ENCODE assay signal across 21 mouse cellular contexts in the genomic region with DNA sequence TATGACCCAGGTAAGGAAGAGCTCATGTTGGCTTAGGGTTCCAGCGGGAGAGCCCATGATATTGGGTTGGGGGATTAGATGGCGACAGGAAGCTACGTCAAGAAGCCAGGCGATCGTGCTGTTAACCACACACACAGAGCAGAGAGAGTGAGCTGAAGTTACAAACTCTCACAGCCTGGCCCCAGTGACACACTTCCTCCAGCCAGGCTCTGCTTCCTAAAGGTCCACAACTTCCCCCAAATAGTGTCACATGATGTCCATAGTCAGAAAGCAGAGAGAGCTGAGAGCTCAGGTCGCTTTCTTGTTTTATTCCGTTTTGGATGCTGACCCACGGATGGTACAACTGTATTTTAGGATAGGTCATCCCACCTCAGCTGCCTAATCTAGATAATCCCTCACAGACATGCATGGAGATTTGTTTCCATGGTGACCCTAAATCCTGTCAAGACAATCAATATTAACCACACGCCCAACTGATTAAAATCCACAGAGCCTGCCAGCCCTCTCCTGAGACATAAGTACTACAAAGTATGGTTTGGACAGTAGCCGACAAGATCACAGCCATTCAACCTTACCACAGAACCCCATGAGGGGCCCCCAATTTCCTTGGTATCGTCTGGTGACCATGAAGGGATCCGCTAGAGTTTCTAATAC. TPM values are rescaled to one million over a fixed set of nuclear protein-coding genes. Genes with fewer than 3 reads are reported as not detected.
A peak's percentile ranks its signal among the peaks of the same experiment; 100 is the strongest.
DNase-seq lines count a peak whose midpoint lies in the region; ATAC-seq and TF ChIP-seq lines count a peak whose summit lies in the region.
"Had no signal": no experiment of that assay in that cellular context is flagged by ENCODE, and none has a peak within 500 bp of the region (broad histone marks: within the 10 kb centered on the region; RNA-seq: fewer than 3 reads in every experiment).

No protein-coding gene starts in this region.

- intact Hi-C loops in left cerebral cortex, adult 2 months (cut with DNase I), result no loop called here

- no peaks in the 10 kb centered on the region for H3K36me3 ChIP-seq in heart, embryonic 12.5 days
- H3K36me3 ChIP-seq: embryonic facial prominence, embryonic 12.5 days; midbrain, embryonic 13.5 days had no signal

- ATAC-seq in common myeloid progenitor, adult 5-6 weeks (replicated peaks; ENCODE audit: low read depth, poor library complexity, severe bottlenecking), result peak; percentile 80
- peak; percentile 87 for ATAC-seq in megakaryocyte, adult 5-6 weeks (ENCODE audit: poor library complexity, severe bottlenecking)
- no peak for ATAC-seq in activated CD4-positive, CD25-positive, alpha-beta regulatory T cell, adult 4 months
- no peak for ATAC-seq in heart, embryonic 12.5 days (ENCODE audit: insufficient number of reproducible peaks, low FRiP score)
- ATAC-seq: forebrain, embryonic 13.5 days; midbrain, embryonic 13.5 days had no signal

- no peak for TF ChIP-seq CTCF in left cerebral cortex, adult 2 months (IDR thresholded peaks at IDR 0.05)

- peaks cover 22% of the 10 kb centered on the region for H3K4me1 ChIP-seq in heart, embryonic 12.5 days (replicated peaks)

- DNase-seq in left cerebral cortex, adult 2 months (ENCODE audit: extremely low spot score in 1 of 2, low spot score in 2 of 2), result no peak
- DNase-seq in left cerebral cortex, adult 8-10 months (ENCODE audit: low spot score in 2 of 2), result no peak
- peak; percentile 59 for DNase-seq in retina, postnatal 7 days (ENCODE audit: low read depth, low spot score)
- DNase-seq: adrenal gland, adult 2 months; cerebellum, postnatal 36 days; gastrocnemius, postnatal 10 days; kidney, adult 9 months; kidney, postnatal 36 days; lung, adult 18-20 months; lung, postnatal 14 days; right cerebral cortex, postnatal 4 days had no signal

- H3K27ac ChIP-seq in left cerebral cortex, adult 2 months, result peak overlapping the region; percentile 32; the same call in 1 of the 2 replicates
- H3K27ac ChIP-seq in heart, embryonic 12.5 days (ENCODE audit: poor library complexity, severe bottlenecking), result no peak overlapping the region
- H3K27ac ChIP-seq: embryonic facial prominence, embryonic 12.5 days; forebrain, embryonic 13.5 days; hindbrain, embryonic 14.5 days; midbrain, embryonic 13.5 days had no signal

- H3K9me3 ChIP-seq in heart, embryonic 12.5 days (replicated peaks), result no peaks in the 10 kb centered on the region
- H3K9me3 ChIP-seq: embryonic facial prominence, embryonic 12.5 days; forebrain, embryonic 13.5 days; midbrain, embryonic 13.5 days had no signal

- no peak overlapping the region for H3K4me2 ChIP-seq in heart, embryonic 12.5 days
- H3K4me2 ChIP-seq: embryonic facial prominence, embryonic 12.5 days; forebrain, embryonic 13.5 days; hindbrain, embryonic 14.5 days; midbrain, embryonic 13.5 days had no signal

- 77% methylated on average over 12 of the region's 12 CpGs for WGBS in heart, embryonic 12.5 days

- no peak overlapping the region for H3K4me3 ChIP-seq in left cerebral cortex, adult 2 months
- H3K4me3 ChIP-seq in heart, embryonic 12.5 days, result no peak overlapping the region
- H3K4me3 ChIP-seq: embryonic facial prominence, embryonic 12.5 days; erythroblast, embryonic 14.5 days; forebrain, embryonic 13.5 days; midbrain, embryonic 13.5 days; myocyte had no signal

- no peaks in the 10 kb centered on the region for H3K27me3 ChIP-seq in heart, embryonic 12.5 days (replicated peaks)
- H3K27me3 ChIP-seq: embryonic facial prominence, embryonic 12.5 days; forebrain, embryonic 13.5 days; midbrain, embryonic 13.5 days had no signal

- no peak overlapping the region for H3K9ac ChIP-seq in heart, embryonic 12.5 days
- H3K9ac ChIP-seq: embryonic facial prominence, embryonic 12.5 days; forebrain, embryonic 13.5 days; hindbrain, embryonic 14.5 days; midbrain, embryonic 13.5 days had no signal

RNA-seq across cellular contexts. Expression of a gene that starts 30.6 kb away (rescaled TPM):
- 10 to 100 TPM; 44.1 to 47.9 TPM for total RNA-seq in left cerebral cortex, adult 2 months (2021)
- total RNA-seq in left cerebral cortex, adult 8-10 months (2022), result 10 to 100 TPM; 37.1 to 40.6 (median 38.6) TPM
- total RNA-seq in common myeloid progenitor, adult 5-6 weeks (2017), result 0.53 and 1.1 TPM in 2 replicates
- total RNA-seq in megakaryocyte, adult 5-6 weeks (2015), result 5.2 and 7.4 TPM in 2 replicates
- total RNA-seq in megakaryocyte, adult 5-6 weeks (2017), result 10.9 and 11.6 TPM in 2 replicates
- polyA plus RNA-seq in activated CD4-positive, CD25-positive, alpha-beta regulatory T cell, adult 4 months (2017; shearing (Covaris generic)), result 1 to 10 TPM; 1.3 to 2.2 TPM
- 32.8 and 36.0 TPM in 2 replicates for polyA plus RNA-seq in heart, embryonic 12.5 days (2016; fragmentation: Nextera tagmentation; extraction: Ambion mirVana)

Comparison
In these comparisons a context has a peak if more than half of its experiments do, and no peak if none do; other contexts are left out.
1. ATAC-seq: peak in common myeloid progenitor, adult 5-6 weeks (single experiment) and megakaryocyte, adult 5-6 weeks (single experiment); none in activated CD4-positive, CD25-positive, alpha-beta regulatory T cell, adult 4 months (single experiment) and heart, embryonic 12.5 days (single experiment).